Mouse (Mus musculus) lung, embryonic 14.5 days (tissue): Measurements from ENCODE around the gene C2cd5. TPM values are rescaled to one million over a fixed set of nuclear protein-coding genes. Genes with fewer than 3 reads are reported as not detected.
"Not testable (repeated sequence)": the region's sequence is repeated elsewhere in the genome, so short reads cannot be mapped to it uniquely, and the experiment has no call there.

Experiments
- ATAC-seq: fragments of 200-750 bp; cut with Nextera tagmentation; 2 replicates; pipeline ENCODE4 v1.8.0; 2017; ENCODE audit warnings: mild to moderate bottlenecking, moderate TSS enrichment, moderate library complexity; ENCODE audit not compliant: insufficient read depth
- DNase-seq: peaks from one replicate; pipeline ENCODE4 v3.0.0-alpha.2; 2015
- H3K27ac ChIP-seq: fragments of 300-500 bp; sonication (generic); 2 replicates; pipeline ENCODE4 v1.5.1; 2014; ENCODE audit warnings: low read depth, mild to moderate bottlenecking, moderate library complexity
- H3K27me3 ChIP-seq: fragments of 300-500 bp; sonication (generic); 2 replicates; pipeline ENCODE4 v1.6.1; 2014; ENCODE audit warnings: low read length, control low read depth; ENCODE audit not compliant: insufficient read depth
- H3K36me3 ChIP-seq: fragments of 300-500 bp; sonication (generic); 2 replicates; pipeline ENCODE4 v1.6.1; 2014; ENCODE audit warnings: control low read depth; ENCODE audit not compliant: insufficient read depth
- H3K4me1 ChIP-seq: fragments of 300-500 bp; sonication (generic); 2 replicates; pipeline ENCODE4 v1.6.1; 2014; ENCODE audit warnings: antibody characterized with exemption, control low read depth; ENCODE audit not compliant: insufficient read depth
- H3K4me2 ChIP-seq: fragments of 300-500 bp; sonication (generic); 2 replicates; pipeline ENCODE4 v1.6.1; 2014; ENCODE audit warnings: mild to moderate bottlenecking
- H3K4me3 ChIP-seq: fragments of 300-500 bp; sonication (generic); 2 replicates; pipeline ENCODE4 v1.5.1; 2014; ENCODE audit warnings: low read depth, low read length
- H3K9ac ChIP-seq: fragments of 300-500 bp; sonication (generic); 2 replicates; pipeline ENCODE4 v1.6.1; 2014
- H3K9me3 ChIP-seq: fragments of 300-500 bp; sonication (generic); 2 replicates; pipeline ENCODE4 v1.6.1; 2016; ENCODE audit warnings: low read depth, low read length, control low read depth
- CTCF ChIP-seq: IDR thresholded peaks from 2 replicates; pipeline ENCODE4 v1.5.1; 2016; ENCODE audit warnings: antibody characterized with exemption, low read depth
- WGBS: fragments of 180-500 bp; shearing (Covaris S2); extraction: QIAGEN DNeasy Blood & Tissue Kit; methylation state at CpG from one replicate; pipeline ENCODE4 v1.1.7; 2014; 5-methylcytosine and 5-hydroxymethylcytosine counted together
- polyA plus RNA-seq: library from polyadenylated mRNA; unstranded; fragments of >200 nt; fragmentation: Nextera tagmentation; extraction: Ambion mirVana; gene quantifications from 2 replicates; pipeline ENCODE4 v1.2.1, GENCODE M21; 2014

C2cd5 gene
- polyA plus RNA-seq, 1 experiment from 2014 or later: 26.7 TPM

- no peak overlapping the region for H3K27ac ChIP-seq
- H3K4me2 ChIP-seq: no peak overlapping the region
- H3K36me3 ChIP-seq: no peaks in the 10 kb centered on the region
- no peak for DNase-seq
- no peak for TF ChIP-seq CTCF
- no peak overlapping the region for H3K4me3 ChIP-seq
- 88% methylated on average over 4 of the region's 4 CpGs for WGBS
- no peaks in the 10 kb centered on the region for H3K4me1 ChIP-seq
- no peaks in the 10 kb centered on the region for H3K9me3 ChIP-seq
- ATAC-seq: no peak
- H3K9ac ChIP-seq: no peak overlapping the region
- no peaks in the 10 kb centered on the region for H3K27me3 ChIP-seq
Observed at GRCm38 (mm10) chr6:143142861-143143260, 42.9 kb upstream of the C2cd5 start.

- DNase-seq, ATAC-seq: not testable (repeated sequence)
- 70% methylated on average over 10 of the region's 10 CpGs for WGBS
Observed at GRCm38 (mm10) chr6:143141624-143142592, 42.0 kb upstream of the C2cd5 start.

DNA sequence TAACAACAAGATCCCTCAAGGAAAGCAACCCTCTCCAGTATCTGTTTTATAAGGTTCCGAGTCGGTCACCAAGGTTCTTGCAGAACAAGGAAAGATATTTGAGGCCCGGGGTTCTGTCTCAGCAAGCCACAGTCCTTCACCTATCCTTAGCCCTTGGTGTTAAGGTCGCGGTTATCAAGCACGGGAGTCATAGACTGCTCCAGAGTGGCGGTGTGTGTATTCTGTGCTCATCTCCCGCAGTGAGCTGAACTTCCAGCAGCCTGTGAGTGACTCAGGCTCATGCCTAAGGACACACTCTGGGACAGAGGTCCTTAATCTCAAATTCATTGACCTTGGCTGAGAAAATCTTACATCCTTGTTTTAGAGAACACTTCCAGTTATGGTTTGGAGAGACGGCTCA, 40.9 kb upstream of the C2cd5 start:
- WGBS: 80% methylated on average over 9 of the region's 9 CpGs
- Histone ChIP-seq H3K9ac (no peak overlapping the region), H3K36me3 (no peaks in the 10 kb centered on the region), H3K27me3 (no peaks in the 10 kb centered on the region), H3K4me3 (no peak overlapping the region), H3K27ac (no peak overlapping the region), H3K4me1 (no peaks in the 10 kb centered on the region), H3K4me2 (no peak overlapping the region), H3K9me3 (no peaks in the 10 kb centered on the region)
- no peak for DNase-seq
- no peak for TF ChIP-seq CTCF
- ATAC-seq: no peak

More at GRCm38 (mm10) chr6:143141624-143142592, 42.0 kb upstream of the C2cd5 start:
- H3K27ac ChIP-seq, H3K27me3 ChIP-seq, H3K4me1 ChIP-seq, H3K36me3 ChIP-seq, H3K4me2 ChIP-seq, H3K9me3 ChIP-seq, H3K9ac ChIP-seq, H3K4me3 ChIP-seq: not testable (repeated sequence)

DNA sequence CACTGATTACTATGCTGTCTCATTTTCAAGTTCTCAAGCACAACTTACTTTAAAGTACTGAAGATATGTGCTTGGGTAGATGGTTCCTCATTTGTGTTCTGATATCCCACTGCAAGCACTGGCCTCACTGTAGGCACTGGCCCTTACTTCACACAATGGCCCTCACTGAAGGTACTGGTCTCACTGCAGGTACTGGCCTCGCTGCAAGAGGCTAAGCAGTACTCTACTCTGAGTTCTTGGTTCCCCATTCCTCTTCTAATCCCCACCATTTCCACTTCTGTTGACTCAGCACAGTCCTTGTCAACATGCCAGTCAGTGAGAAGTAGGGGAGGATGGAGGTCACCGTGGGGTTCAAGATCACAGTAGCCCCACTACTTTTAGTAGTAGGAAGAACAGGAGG, 39.5 kb upstream of the C2cd5 start:
- no peak for ATAC-seq
- no peaks in the 10 kb centered on the region for H3K27me3 ChIP-seq
- no peak overlapping the region for H3K4me2 ChIP-seq
- no peaks in the 10 kb centered on the region for H3K36me3 ChIP-seq
- no peak for DNase-seq
- TF ChIP-seq CTCF: no peak
- H3K9ac ChIP-seq: no peak overlapping the region
- no peak overlapping the region for H3K4me3 ChIP-seq
- no peaks in the 10 kb centered on the region for H3K4me1 ChIP-seq
- H3K9me3 ChIP-seq: no peaks in the 10 kb centered on the region
- WGBS: 73% methylated on average over 2 of the region's 2 CpGs
- H3K27ac ChIP-seq: no peak overlapping the region

GRCm38 (mm10) chr6:143137341-143137740, 37.4 kb upstream of the C2cd5 start:
- Histone ChIP-seq H3K4me1 (no peaks in the 10 kb centered on the region), H3K27me3 (no peaks in the 10 kb centered on the region), H3K9me3 (no peaks in the 10 kb centered on the region), H3K4me3 (no peak overlapping the region), H3K9ac (no peak overlapping the region), H3K4me2 (no peak overlapping the region), H3K27ac (no peak overlapping the region), H3K36me3 (no peaks in the 10 kb centered on the region)
- ATAC-seq (no peak), DNase-seq (no peak)
- WGBS: 53% methylated on average over 5 of the region's 5 CpGs
- TF ChIP-seq CTCF: no peak

- WGBS: 94% methylated on average over 7 of the region's 7 CpGs
- no peaks in the 10 kb centered on the region for H3K4me1 ChIP-seq
Observed at GRCm38 (mm10) chr6:143136688-143137087, 36.7 kb upstream of the C2cd5 start.

GRCm38 (mm10) chr6:143135097-143135496, 35.2 kb upstream of the C2cd5 start:
- H3K9me3 ChIP-seq: no peaks in the 10 kb centered on the region
- H3K4me1 ChIP-seq: no peaks in the 10 kb centered on the region
- no peak overlapping the region for H3K27ac ChIP-seq
- ATAC-seq (no peak), DNase-seq (no peak)
- WGBS: 85% methylated on average over 13 of the region's 13 CpGs
- no peak overlapping the region for H3K4me2 ChIP-seq
- no peak overlapping the region for H3K9ac ChIP-seq
- H3K4me3 ChIP-seq: no peak overlapping the region
- TF ChIP-seq CTCF: no peak
- H3K36me3 ChIP-seq: no peaks in the 10 kb centered on the region
- H3K27me3 ChIP-seq: no peaks in the 10 kb centered on the region

More at GRCm38 (mm10) chr6:143136688-143137087, 36.7 kb upstream of the C2cd5 start:
- DNase-seq (no peak), ATAC-seq (no peak)
- Histone ChIP-seq H3K9ac (no peak overlapping the region), H3K4me2 (no peak overlapping the region), H3K9me3 (no peaks in the 10 kb centered on the region), H3K27ac (no peak overlapping the region), H3K4me3 (no peak overlapping the region), H3K36me3 (no peaks in the 10 kb centered on the region), H3K27me3 (no peaks in the 10 kb centered on the region)
- no peak for TF ChIP-seq CTCF
